11 mouse cellular contexts compared by ENCODE assay signal in genomic region chr10:31260914-31261313, GRCm38 (mm10). TPM values are rescaled to one million over a fixed set of nuclear protein-coding genes. Genes with fewer than 3 reads are reported as not detected.
A peak's percentile ranks its signal among the peaks of the same experiment; 100 is the strongest.
DNase-seq lines count a peak whose midpoint lies in the region; ATAC-seq lines count a peak whose summit lies in the region.
"Had no signal": no experiment of that assay in that cellular context is flagged by ENCODE, and none has a peak within 500 bp of the region (broad histone marks: within the 10 kb centered on the region; RNA-seq: fewer than 3 reads in every experiment).

No protein-coding gene starts in this region.

- H3K4me1 ChIP-seq in heart, embryonic 15.5 days (replicated peaks) = peaks cover 17% of the 10 kb centered on the region
- H3K4me1 ChIP-seq: limb, embryonic 13.5 days; stomach, embryonic 15.5 days had no signal

- H3K36me3 ChIP-seq in heart, embryonic 15.5 days = no peaks in the 10 kb centered on the region
- H3K36me3 ChIP-seq: limb, embryonic 13.5 days; neural tube, embryonic 13.5 days; stomach, embryonic 15.5 days had no signal

- ATAC-seq in heart, embryonic 15.5 days (replicated peaks; ENCODE audit: insufficient number of reproducible peaks, insufficient read depth, low FRiP score, low read depth) = peak; percentile 55; the same call in 1 of the 2 replicates

- 29% methylated on average over 7 of the region's 7 CpGs for WGBS in heart, embryonic 15.5 days

- DNase-seq in adrenal gland, postnatal 14 days = peak; percentile 47
- no peak for DNase-seq in adrenal gland, adult 18-20 months (ENCODE audit: low spot score in 2 of 2)
- peak; percentile 17 to 62 for DNase-seq in left cerebral cortex, postnatal 25 days (ENCODE audit: low spot score in 2 of 2)
- no peak for DNase-seq in left cerebral cortex, postnatal 4 days
- DNase-seq in lung, postnatal 36 days = peak; percentile 45
- no peak for DNase-seq in spleen, adult 12 weeks (ENCODE audit: low spot score)
- no peak for DNase-seq in spleen, postnatal 4 days (ENCODE audit: low spot score in 2 of 2)

- intact Hi-C loops in left cerebral cortex, postnatal 25 days (cut with DNase I) = no loop called here
- intact Hi-C loops in left cerebral cortex, postnatal 4 days (cut with DNase I) = no loop called here

- no peaks in the 10 kb centered on the region for H3K9me3 ChIP-seq in heart, embryonic 15.5 days (replicated peaks)
- H3K9me3 ChIP-seq: limb, embryonic 13.5 days; neural tube, embryonic 13.5 days; stomach, embryonic 15.5 days had no signal

- no peak overlapping the region for H3K4me3 ChIP-seq in heart, embryonic 15.5 days
- H3K4me3 ChIP-seq: limb, embryonic 13.5 days; neural tube, embryonic 13.5 days; stomach, embryonic 15.5 days had no signal

- H3K27ac ChIP-seq in heart, embryonic 15.5 days = peak overlapping the region; percentile 87
- H3K27ac ChIP-seq: limb, embryonic 13.5 days; neural tube, embryonic 13.5 days; stomach, embryonic 15.5 days had no signal

- H3K9ac ChIP-seq in heart, embryonic 15.5 days = no peak overlapping the region
- H3K9ac ChIP-seq: limb, embryonic 13.5 days; neural tube, embryonic 13.5 days; stomach, embryonic 15.5 days had no signal

- H3K27me3 ChIP-seq in heart, embryonic 15.5 days = no peaks in the 10 kb centered on the region
- H3K27me3 ChIP-seq: limb, embryonic 13.5 days; neural tube, embryonic 13.5 days; stomach, embryonic 15.5 days had no signal

- H3K4me2 ChIP-seq in heart, embryonic 15.5 days = peak overlapping the region; percentile 12; the same call in 1 of the 2 replicates
- H3K4me2 ChIP-seq: limb, embryonic 13.5 days; neural tube, embryonic 13.5 days; stomach, embryonic 15.5 days had no signal

RNA-seq across cellular contexts. Expression of gene Hddc2, which starts 52.3 kb away (rescaled TPM):
- total RNA-seq in adrenal gland, postnatal 14 days (2021) = 34.9 and 36.9 TPM in 2 replicates
- 10 to 100 TPM; 24.9 to 36.5 TPM for total RNA-seq in adrenal gland, adult 18-20 months (2021)
- total RNA-seq in left cerebral cortex, postnatal 25 days (2021) = 10 to 100 TPM; 21.0 to 22.4 TPM
- total RNA-seq in left cerebral cortex, postnatal 4 days (2021) = 10 to 100 TPM; 33.8 to 38.6 TPM
- polyA plus RNA-seq in heart, embryonic 15.5 days (2015; fragmentation: Nextera tagmentation; extraction: Ambion mirVana) = 41.2 and 42.0 TPM in 2 replicates

Comparison
In these comparisons a context has a peak if more than half of its experiments do, and no peak if none do; other contexts are left out.
1. DNase-seq: peak in adrenal gland, postnatal 14 days (single experiment), left cerebral cortex, postnatal 25 days (2 of 2) and lung, postnatal 36 days (single experiment); none in adrenal gland, adult 18-20 months (0 of 2), left cerebral cortex, postnatal 4 days (single experiment), spleen, adult 12 weeks (single experiment) and spleen, postnatal 4 days (0 of 2).